Mouse (Mus musculus) left cerebral cortex, adult 18-20 months (tissue): ENCODE data around the gene Bnc1. TPM values are rescaled to one million over a fixed set of nuclear protein-coding genes. Genes with fewer than 3 reads are reported as not detected.

Experiments used
- DNase-seq, 2 experiments: peaks; one replicate each; pipeline ENCODE4 v3.0.0; 2021 to 2022; ENCODE audit warnings: low spot score in 2 of 2, mixed read lengths in 1 of 2
- long read RNA-seq, 2 experiments: library from polyadenylated mRNA; stranded (forward); transcript quantifications; one replicate each; pipeline ENCODE4 v2.0.0; 2021
- total RNA-seq, 2 experiments: library from RNA; stranded (reverse); gene quantifications; 2 replicates each; pipeline ENCODE4 v1.2.3; 2021

Bnc1 gene
- not detected for total RNA-seq
- long read RNA-seq, experiment 1 = 0 reads
- long read RNA-seq, experiment 2 = 0 reads

GRCm38 (mm10) chr7:81992131-81993061, at the start of gene Bnc1:
Bnc1 (minus strand) TSS chr7:81992292.
- DNase-seq = no peak

GRCm38 (mm10) chr7:82033347-82033746, 41.3 kb upstream of the Bnc1 start:
- no peak for DNase-seq

DNA sequence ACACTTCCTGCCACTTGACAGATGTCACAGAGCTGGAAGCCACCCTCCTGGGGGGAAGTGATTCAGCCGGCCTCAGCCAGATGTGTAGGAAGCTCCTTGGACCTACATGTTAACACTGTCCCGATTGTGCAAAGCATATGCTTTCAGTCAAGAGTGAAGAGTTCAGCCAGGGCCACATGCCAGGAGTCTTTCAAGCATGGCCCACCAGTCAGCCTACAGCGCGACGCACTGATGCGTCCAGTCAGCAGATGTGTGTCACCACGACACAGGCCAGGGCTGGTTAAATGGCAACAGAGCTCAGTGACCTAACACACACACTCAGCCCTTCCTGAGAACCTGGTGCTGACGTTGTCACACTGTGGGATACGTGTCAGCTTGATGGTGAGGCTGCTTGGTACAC, 37.6 kb upstream of the Bnc1 start:
- DNase-seq = no peak

GRCm38 (mm10) chr7:82025802-82026201, 33.7 kb upstream of the Bnc1 start:
- DNase-seq = no peak

DNA sequence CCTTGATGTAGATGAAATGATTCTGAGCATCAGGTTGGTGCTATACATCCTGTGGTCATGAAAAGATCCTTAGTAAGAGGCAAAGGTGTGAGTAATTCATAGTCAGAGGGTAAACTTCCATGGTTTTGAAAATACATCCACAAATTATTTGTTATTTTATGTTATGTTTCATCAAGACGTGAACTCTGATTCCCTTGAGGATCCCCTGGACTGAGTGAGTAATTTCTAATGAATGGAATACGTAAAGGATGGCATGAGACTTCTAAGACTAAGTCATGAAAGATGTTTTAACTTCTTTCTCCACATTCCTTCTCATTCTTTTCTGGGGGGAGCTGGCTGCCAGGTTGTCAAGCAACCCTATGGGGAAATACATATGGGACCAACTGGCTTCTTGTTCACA, 31.6 kb upstream of the Bnc1 start:
- no peak for DNase-seq

DNA sequence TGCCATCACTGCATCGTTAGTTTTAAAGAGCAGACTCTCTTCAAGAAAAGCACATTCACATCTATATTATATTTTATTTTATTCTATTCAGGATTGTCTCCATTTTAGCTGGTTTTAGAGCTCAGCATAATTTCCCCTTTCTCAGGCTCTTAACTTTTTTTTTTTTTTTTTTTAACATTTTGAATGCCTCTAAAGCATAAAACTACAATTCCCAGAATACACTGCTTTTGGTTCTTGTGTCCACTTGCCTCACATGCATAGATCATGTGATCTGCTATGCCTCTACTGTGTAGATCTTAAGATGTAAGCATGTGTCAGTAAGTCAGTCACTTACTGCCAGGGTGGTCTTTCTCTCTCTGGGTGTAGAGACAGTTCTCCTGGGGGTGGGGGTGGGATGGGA, 30.3 kb upstream of the Bnc1 start:
- DNase-seq = no peak

DNA sequence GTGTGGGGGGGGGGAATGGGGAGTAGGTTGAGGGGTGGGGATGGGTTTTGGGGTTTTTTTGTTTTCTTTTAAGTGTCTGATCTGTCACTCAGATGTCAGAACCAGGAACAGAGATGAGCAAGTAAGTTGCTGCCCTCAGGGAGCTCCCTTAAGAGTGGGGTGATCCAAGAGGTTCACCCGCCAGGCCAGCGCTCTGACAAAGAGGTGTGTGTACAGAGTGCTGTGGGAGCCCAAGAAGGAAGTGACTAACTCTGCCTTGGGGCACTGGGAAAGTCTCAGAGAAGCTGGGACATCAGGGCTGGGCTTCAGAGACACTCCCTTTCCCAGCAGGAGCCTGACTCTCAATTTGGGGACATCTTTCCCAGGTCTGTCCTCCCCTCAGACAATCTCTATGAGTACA, 25.9 kb upstream of the Bnc1 start:
- no peak for DNase-seq

GRCm38 (mm10) chr7:82016751-82017710, 24.9 kb upstream of the Bnc1 start:
- DNase-seq = peak in 1 of 2 experiments; percentile 14

DNA sequence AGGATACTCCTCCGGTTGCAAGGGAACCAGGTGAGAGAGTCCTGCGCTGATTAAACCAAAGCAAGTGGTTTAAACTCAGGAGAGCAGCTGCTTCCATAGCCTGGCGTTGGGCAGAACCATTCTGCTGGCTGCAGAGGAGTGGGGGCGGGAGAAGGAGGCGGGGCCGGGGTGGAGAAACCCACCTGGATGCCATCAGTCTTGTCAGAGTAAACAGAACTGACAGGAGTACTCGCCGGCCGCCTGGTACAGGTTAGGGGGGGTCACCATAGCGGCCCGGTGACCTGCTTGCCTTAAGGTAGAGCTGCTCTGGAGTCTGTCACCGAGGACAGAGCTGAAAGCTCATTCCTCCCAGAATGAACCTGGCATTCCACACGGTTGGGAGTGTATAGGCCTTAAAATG, 20.4 kb upstream of the Bnc1 start:
- DNase-seq = no peak

DNA sequence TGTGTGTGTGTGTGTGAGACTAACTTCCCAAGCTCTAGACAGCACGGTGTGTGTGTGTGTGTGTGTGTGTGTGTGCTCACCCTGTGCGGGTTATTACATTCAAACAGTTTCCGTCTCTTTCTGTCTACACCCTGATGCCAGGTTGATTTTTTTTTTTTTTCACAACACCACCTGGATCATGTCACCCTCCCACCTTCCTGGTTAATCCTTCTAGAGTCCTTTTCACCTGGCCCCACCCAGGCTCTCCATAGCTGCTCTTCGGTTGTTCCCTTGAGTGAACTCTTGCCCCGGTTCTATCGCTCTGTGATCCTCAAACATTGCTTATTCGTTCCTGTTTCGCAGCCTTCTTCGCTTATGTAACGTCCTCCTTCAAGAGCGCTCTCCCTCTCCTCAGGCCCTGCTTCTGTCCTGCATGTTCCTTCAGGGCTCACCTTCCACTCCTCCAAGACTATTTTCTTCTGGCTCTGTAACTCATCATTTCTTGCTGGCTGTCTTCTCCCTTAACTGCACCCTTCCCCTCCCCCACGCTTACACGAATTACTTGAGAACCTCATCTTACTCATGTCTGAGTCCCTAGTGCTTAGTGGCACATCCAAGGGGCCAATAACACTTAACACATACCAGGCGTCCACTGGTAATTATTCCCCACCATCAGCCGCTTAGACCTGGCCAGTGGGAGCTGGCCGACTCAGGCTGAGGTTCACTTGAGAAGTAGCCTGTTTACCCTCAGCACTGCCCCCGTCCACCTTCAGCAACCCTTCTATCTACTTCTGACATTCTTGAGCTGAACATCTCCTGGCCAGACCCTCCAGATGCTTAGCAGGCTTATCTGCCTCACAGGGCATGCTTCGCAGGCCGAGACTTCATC, 19.7 kb upstream of the Bnc1 start:
- no peak for DNase-seq

DNA sequence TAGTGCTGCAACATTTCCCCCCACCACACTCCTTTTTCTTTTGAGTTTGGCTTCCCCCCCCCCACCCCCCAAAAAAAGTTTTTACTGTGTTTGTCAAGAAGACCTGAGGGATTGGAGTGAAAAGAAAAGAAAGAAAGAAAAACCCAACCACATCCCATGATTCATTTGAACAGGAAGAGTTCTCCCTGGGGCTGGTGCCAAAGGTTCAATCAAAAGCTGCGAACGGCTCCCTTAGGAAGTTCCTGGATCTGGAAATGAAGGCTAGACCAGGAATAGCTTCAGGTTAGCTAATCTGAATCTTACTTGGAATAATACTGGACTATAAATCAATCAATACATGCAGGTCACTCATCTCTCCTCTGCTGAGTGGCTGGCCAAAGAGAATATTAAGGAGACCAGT, 15.1 kb upstream of the Bnc1 start:
- DNase-seq = no peak

- no peak for DNase-seq
Measured at GRCm38 (mm10) chr7:82004228-82004627, 12.1 kb upstream of the Bnc1 start.

- DNase-seq = no peak
Measured at GRCm38 (mm10) chr7:81999816-82000215, 7.7 kb upstream of the Bnc1 start.

GRCm38 (mm10) chr7:81999372-81999771, 7.3 kb upstream of the Bnc1 start:
- DNase-seq = no peak

- DNase-seq = no peak
Measured at GRCm38 (mm10) chr7:81995975-81996374, 3.9 kb upstream of the Bnc1 start.

GRCm38 (mm10) chr7:81995126-81995525, 3.0 kb upstream of the Bnc1 start:
- DNase-seq = no peak

- DNase-seq = no peak
Measured at GRCm38 (mm10) chr7:81993140-81993539, 1.0 kb upstream of the Bnc1 start.

- DNase-seq = no peak
Measured at GRCm38 (mm10) chr7:81991611-81992061, 456 bp downstream of the Bnc1 start.

GRCm38 (mm10) chr7:81991116-81991515, 976 bp downstream of the Bnc1 start:
- DNase-seq = no peak

GRCm38 (mm10) chr7:81983651-81984050, 8.4 kb downstream of the Bnc1 start:
- no peak for DNase-seq

- DNase-seq = no peak
Measured at GRCm38 (mm10) chr7:81978304-81978703, 13.8 kb downstream of the Bnc1 start.
